Mouse (Mus musculus): ENCODE measurements at regions not wholly inside any gene's neighbourhood (a gene's known extent, or its start where the extent isn't known, plus 50 kb on each side); places are given as distances from the start of the nearest gene placed in this dataset.

GRCm38 (mm10) chr2:72786044-72786737, 194.1 kb downstream of the Sp3 start:
- TF ChIP-seq PAX5 (IDR thresholded peaks at IDR 0.05; ENCODE audit: low read length) (no peak), GABPA (IDR thresholded peaks at IDR 0.05; ENCODE audit: insufficient replicate concordance, low read depth, low read length) (no peak), ZC3H11A (IDR thresholded peaks at IDR 0.05; ENCODE audit: low read depth, low read length) (no peak), HCFC1 (IDR thresholded peaks at IDR 0.05; ENCODE audit: low read depth, low read length) (no peak), CTCF (conservative IDR thresholded peaks at IDR 0.05 in 1 of 2, IDR thresholded peaks at IDR 0.05 in 1 of 2; ENCODE audit: low read depth in 2 of 2, low read length in 2 of 2) (no peak), ZNF384 (IDR thresholded peaks at IDR 0.05; ENCODE audit: low read depth, low read length) (peak; percentile 67), USF1 (IDR thresholded peaks at IDR 0.05; ENCODE audit: low read depth, low read length) (no peak)
